Mouse (Mus musculus): ENCODE results near the gene Kiss1r. TPM values are rescaled to one million over a fixed set of nuclear protein-coding genes. Genes with fewer than 3 reads are reported as not detected.
A peak's percentile ranks its signal among the peaks of the same experiment; 100 is the strongest.

Gene Kiss1r
- total RNA-seq, 2 experiments from 2014 or later: 7.1 to 7.8 TPM

DNA sequence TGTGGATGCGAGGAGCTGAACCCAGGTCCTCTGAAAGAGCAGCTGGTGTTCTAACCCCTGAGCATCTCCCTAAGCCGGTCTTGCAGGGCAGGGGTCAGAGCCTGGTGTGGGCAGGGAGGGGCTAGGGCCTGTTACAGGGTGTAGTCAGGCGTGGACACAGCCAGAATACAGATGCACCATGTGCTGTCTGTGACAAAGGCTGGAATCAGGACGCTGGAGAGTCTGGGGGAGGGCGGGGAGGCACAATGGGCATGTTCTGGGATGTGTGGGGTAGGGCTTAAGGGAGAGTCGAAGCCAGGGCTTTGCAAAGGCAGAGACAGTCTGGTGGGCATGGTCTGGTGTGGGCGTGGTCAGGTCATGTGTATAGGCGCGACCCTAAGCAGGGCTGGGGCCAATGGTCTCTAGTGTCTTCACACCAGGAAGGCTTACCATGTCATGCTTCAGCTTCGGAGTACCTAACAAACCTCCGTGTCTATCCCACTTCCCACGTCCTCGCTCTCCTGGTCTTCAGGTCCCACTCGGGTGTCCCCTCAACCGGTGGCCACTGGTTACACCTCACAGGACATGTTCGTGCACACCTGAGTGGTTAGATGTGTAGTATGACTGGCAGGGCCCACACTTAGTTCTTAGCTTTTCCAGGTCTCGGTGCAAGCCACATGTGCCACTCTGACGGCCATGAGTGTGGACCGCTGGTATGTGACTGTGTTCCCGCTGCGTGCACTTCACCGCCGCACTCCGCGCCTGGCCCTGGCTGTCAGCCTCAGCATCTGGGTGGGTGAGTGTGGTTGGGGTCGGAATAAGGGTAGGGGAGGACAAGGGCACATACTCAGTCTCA is 3.5 kb downstream of the Kiss1r start:
- intact Hi-C loops (cut with DNase I): no loop called here
- no peak for DNase-seq (ENCODE audit: low spot score in 2 of 2)

- DNase-seq (ENCODE audit: low spot score in 2 of 2): no peak
- intact Hi-C loops (cut with DNase I): no loop called here
These were observed 4.3 kb downstream of the Kiss1r start, which contains the start of gene R3hdm4 for GRCm38 (mm10) chr10:79920958-79921535. TSS of gene R3hdm4 (minus strand) at chr10:79921208.

DNA sequence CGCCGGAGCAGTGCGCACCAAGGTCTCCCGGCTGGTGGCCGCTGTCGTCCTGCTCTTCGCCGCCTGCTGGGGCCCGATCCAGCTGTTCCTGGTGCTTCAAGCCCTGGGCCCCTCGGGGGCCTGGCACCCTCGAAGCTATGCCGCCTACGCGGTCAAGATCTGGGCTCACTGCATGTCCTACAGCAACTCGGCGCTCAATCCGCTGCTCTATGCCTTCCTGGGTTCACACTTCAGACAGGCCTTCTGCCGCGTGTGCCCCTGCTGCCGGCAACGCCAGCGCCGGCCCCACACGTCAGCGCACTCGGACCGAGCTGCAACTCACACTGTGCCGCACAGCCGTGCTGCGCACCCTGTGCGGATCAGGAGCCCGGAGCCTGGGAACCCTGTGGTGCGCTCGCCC is 4.8 kb downstream of the Kiss1r start:
- no peak for DNase-seq (ENCODE audit: low spot score in 2 of 2)
- intact Hi-C loops (cut with DNase I): no loop called here

- intact Hi-C loops (cut with DNase I): loop anchor here (1.0 to 2.0 kb wide), 4 partner anchors 32 to 90 kb away; no protein-coding TSS in a partner anchor
These were observed 8.4 kb downstream of the Kiss1r start for GRCm38 (mm10) chr10:79924998-79925784.

GRCm38 (mm10) chr10:79925785-79926490 is 9.2 kb downstream of the Kiss1r start:
- intact Hi-C loops (cut with DNase I): loop anchor here (1.0 to 2.0 kb wide), 4 partner anchors 32 to 91 kb away; no protein-coding TSS in a partner anchor
- DNase-seq (ENCODE audit: low spot score in 2 of 2): no peak

More at GRCm38 (mm10) chr10:79924998-79925784, 8.4 kb downstream of the Kiss1r start:
- peak; percentile 95 to 96 for DNase-seq (ENCODE audit: low spot score in 2 of 2)

GRCm38 (mm10) chr10:79926491-79927323 is 9.9 kb downstream of the Kiss1r start, which contains the start of gene Arid3a:
TSS of gene Arid3a (plus strand) at chr10:79927043.
- intact Hi-C loops (cut with DNase I): no loop called here
- peak; percentile 88 to 90 for DNase-seq (ENCODE audit: low spot score in 2 of 2)

DNA sequence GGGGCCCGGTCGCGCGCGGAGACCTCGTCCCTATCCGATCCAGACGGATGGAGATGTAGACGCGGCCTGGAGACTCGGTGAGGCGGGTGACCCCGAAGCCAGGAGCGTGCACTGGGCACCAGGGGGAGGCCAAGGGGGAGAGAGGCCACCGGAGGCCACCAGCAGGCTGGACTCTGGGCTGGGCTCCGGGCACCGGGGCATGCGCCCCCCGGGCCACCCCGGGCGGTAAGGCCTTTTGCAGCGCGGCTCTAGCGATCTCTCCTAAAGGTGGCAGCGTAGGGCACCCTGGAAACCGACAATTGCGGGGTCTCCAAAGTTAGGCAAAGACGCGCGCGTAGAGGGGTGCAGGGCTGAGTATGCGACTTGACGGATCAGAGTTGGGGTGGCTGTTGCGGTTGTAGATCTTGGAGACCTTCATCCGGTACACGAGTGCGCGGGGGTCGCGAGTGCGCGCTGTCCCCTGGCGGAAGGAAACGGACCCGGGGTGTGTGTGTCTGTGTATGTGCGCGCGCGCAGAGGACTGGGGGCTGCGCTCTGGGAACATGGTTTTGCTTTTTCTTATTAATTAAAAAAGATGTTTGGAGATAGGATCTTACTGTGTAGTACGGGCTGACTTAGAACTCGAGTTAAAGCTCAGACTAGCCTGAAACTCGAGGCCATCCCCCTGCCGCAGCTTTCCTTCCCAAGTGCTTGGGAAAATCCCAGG is 10.7 kb downstream of the Kiss1r start:
- intact Hi-C loops (cut with DNase I): no loop called here
- peak; percentile 61 to 62 for DNase-seq (ENCODE audit: low spot score in 2 of 2)

- no peak for DNase-seq (ENCODE audit: low spot score in 2 of 2)
- intact Hi-C loops (cut with DNase I): no loop called here
These were observed 11.4 kb downstream of the Kiss1r start for GRCm38 (mm10) chr10:79928030-79928694.

- DNase-seq (ENCODE audit: low spot score in 2 of 2): no peak
- intact Hi-C loops (cut with DNase I): no loop called here
These were observed 12.3 kb downstream of the Kiss1r start for GRCm38 (mm10) chr10:79928907-79929701.

GRCm38 (mm10) chr10:79929967-79930825 is 13.4 kb downstream of the Kiss1r start:
- intact Hi-C loops (cut with DNase I): no loop called here
- DNase-seq (ENCODE audit: low spot score in 2 of 2): no peak

- intact Hi-C loops (cut with DNase I): no loop called here
- DNase-seq (ENCODE audit: low spot score in 2 of 2): no peak
These were observed 14.0 kb downstream of the Kiss1r start for GRCm38 (mm10) chr10:79930826-79931186.

- intact Hi-C loops (cut with DNase I): no loop called here
- no peak for DNase-seq (ENCODE audit: low spot score in 2 of 2)
These were observed 15.0 kb downstream of the Kiss1r start for GRCm38 (mm10) chr10:79931797-79932196.

GRCm38 (mm10) chr10:79932736-79933135 is 16.0 kb downstream of the Kiss1r start:
- intact Hi-C loops (cut with DNase I): no loop called here
- no peak for DNase-seq (ENCODE audit: low spot score in 2 of 2)

DNA sequence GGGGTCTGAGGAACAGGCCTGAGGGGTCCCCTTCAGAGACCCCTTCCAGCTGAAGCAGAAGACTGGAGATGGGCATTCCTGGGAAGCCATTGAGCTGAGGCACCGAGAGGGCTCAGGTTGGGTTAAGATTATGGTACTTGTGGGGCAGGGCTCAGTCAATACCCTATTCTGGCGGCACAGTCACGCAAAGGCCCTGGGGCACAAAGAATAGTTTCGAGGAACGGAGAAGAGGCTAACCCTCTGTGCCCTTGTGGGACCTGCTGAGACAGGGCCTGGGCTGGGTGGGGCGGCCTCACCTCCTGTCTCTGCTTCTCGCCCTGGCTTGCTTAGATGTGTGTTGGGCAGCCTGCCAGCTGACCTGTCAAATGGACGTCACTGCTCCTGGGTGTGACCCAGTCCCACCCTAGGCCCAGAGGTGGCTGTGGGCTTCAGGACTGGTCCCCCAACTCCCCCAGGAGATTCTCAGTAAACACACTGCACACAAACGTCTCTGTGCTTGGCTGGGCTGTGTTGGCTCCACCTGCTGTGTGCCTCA is 16.4 kb downstream of the Kiss1r start:
- DNase-seq (ENCODE audit: low spot score in 2 of 2): no peak
- intact Hi-C loops (cut with DNase I): no loop called here

- DNase-seq (ENCODE audit: low spot score in 2 of 2): no peak
- intact Hi-C loops (cut with DNase I): no loop called here
These were observed 17.1 kb downstream of the Kiss1r start for GRCm38 (mm10) chr10:79933861-79934260.

- DNase-seq (ENCODE audit: low spot score in 2 of 2): peak; percentile 58 to 70
- intact Hi-C loops (cut with DNase I): no loop called here
These were observed 17.5 kb downstream of the Kiss1r start for GRCm38 (mm10) chr10:79934272-79934721.

All from left cerebral cortex, postnatal 25 days (tissue).